Mouse (Mus musculus) forebrain, embryonic 11.5 days (tissue): ENCODE measurements around the gene Midn. TPM values are rescaled to one million over a fixed set of nuclear protein-coding genes. Genes with fewer than 3 reads are reported as not detected.
A peak's percentile ranks its signal among the peaks of the same experiment; 100 is the strongest.
"Not testable (repeated sequence)": the region's sequence is repeated elsewhere in the genome, so short reads cannot be mapped to it uniquely, and the experiment has no call there.

Source experiments
- ATAC-seq: fragments of 200-750 bp; cut with Nextera tagmentation; replicated peaks from 2 replicates; pipeline ENCODE4 v1.8.0; 2017; ENCODE audit warnings: moderate TSS enrichment; ENCODE audit not compliant: low FRiP score
- DNase-seq: peaks from one replicate; pipeline ENCODE4 v3.0.0-alpha.2; 2017; ENCODE audit warnings: low spot score
- H3K27ac ChIP-seq: fragments of 300-500 bp; sonication (generic); 2 replicates; pipeline ENCODE4 v1.5.1; 2014; ENCODE audit warnings: low read depth, low read length
- H3K27me3 ChIP-seq: fragments of 300-500 bp; sonication (generic); 2 replicates; pipeline ENCODE4 v1.6.1; 2014; ENCODE audit warnings: mild to moderate bottlenecking, low read length, mixed read lengths; ENCODE audit not compliant: control insufficient read depth, insufficient read depth
- H3K36me3 ChIP-seq: fragments of 300-500 bp; sonication (generic); 2 replicates; pipeline ENCODE4 v1.6.1; 2014; ENCODE audit warnings: mild to moderate bottlenecking, low read length, moderate library complexity, mixed read lengths; ENCODE audit not compliant: control insufficient read depth, insufficient read depth
- H3K4me1 ChIP-seq: fragments of 300-500 bp; sonication (generic); replicated peaks from 2 replicates; pipeline ENCODE4 v1.6.1; 2014; ENCODE audit warnings: low read length, mixed read lengths; ENCODE audit not compliant: control insufficient read depth, insufficient read depth
- H3K4me2 ChIP-seq: fragments of 300-500 bp; sonication (generic); 2 replicates; pipeline ENCODE4 v1.6.1; 2014; ENCODE audit warnings: low read depth, mild to moderate bottlenecking, low read length, moderate library complexity, mixed read lengths; ENCODE audit not compliant: severe bottlenecking
- H3K4me3 ChIP-seq: fragments of 300-500 bp; sonication (generic); 2 replicates; pipeline ENCODE4 v1.5.1; 2014; ENCODE audit warnings: low read depth, low read length
- H3K9ac ChIP-seq: fragments of 300-500 bp; sonication (generic); 2 replicates; pipeline ENCODE4 v1.6.1; 2014; ENCODE audit warnings: low read length
- H3K9me3 ChIP-seq: fragments of 300-500 bp; sonication (generic); 2 replicates; pipeline ENCODE4 v1.6.1; 2016; ENCODE audit warnings: low read length, mixed read lengths; ENCODE audit not compliant: control insufficient read depth
- WGBS: fragments of 180-500 bp; shearing (Covaris S2); extraction: QIAGEN DNeasy Blood & Tissue Kit; methylation state at CpG from one replicate; pipeline ENCODE4 v1.1.7; 2014; 5-methylcytosine and 5-hydroxymethylcytosine counted together
- polyA plus RNA-seq: library from polyadenylated mRNA; unstranded; fragments of >200 nt; fragmentation: Nextera tagmentation; extraction: Ambion mirVana; gene quantifications from 2 replicates; pipeline ENCODE4 v1.2.1, GENCODE M21; 2014

Gene Midn
- polyA plus RNA-seq, 1 experiment from 2014 or later = 58.3 TPM

GRCm38 (mm10) chr10:80161522-80162242, 13.6 kb downstream of the Midn start:
- H3K4me2 ChIP-seq = peak overlapping the region; percentile 73
- no peak for ATAC-seq
- 14% methylated on average over 6 of the region's 7 CpGs for WGBS
- peak overlapping the region; percentile 30; the same call in 1 of the 2 replicates for H3K9ac ChIP-seq
- peaks cover 7% of the 10 kb centered on the region for H3K36me3 ChIP-seq
- H3K4me1 ChIP-seq = peaks cover 52% of the 10 kb centered on the region
- peak overlapping the region; percentile 14 for H3K4me3 ChIP-seq
- H3K27ac ChIP-seq = peak overlapping the region; percentile 66
- no peaks in the 10 kb centered on the region for H3K9me3 ChIP-seq
- DNase-seq = peak; percentile 68
- no peaks in the 10 kb centered on the region for H3K27me3 ChIP-seq

GRCm38 (mm10) chr10:80162243-80162608, 14.2 kb downstream of the Midn start:
- Histone ChIP-seq H3K4me2 (no peak overlapping the region), H3K9ac (no peak overlapping the region), H3K9me3 (no peaks in the 10 kb centered on the region), H3K36me3 (peaks cover 3% of the 10 kb centered on the region), H3K4me1 (peaks cover 53% of the 10 kb centered on the region), H3K27me3 (no peaks in the 10 kb centered on the region), H3K4me3 (no peak overlapping the region), H3K27ac (no peak overlapping the region)
- 75% methylated on average over 3 of the region's 3 CpGs for WGBS
- DNase-seq (no peak), ATAC-seq (no peak)

- Histone ChIP-seq H3K4me2 (no peak overlapping the region), H3K4me3 (no peak overlapping the region), H3K27ac (no peak overlapping the region), H3K4me1 (peaks cover 50% of the 10 kb centered on the region), H3K36me3 (no peaks in the 10 kb centered on the region), H3K9me3 (no peaks in the 10 kb centered on the region), H3K27me3 (no peaks in the 10 kb centered on the region), H3K9ac (no peak overlapping the region)
- no peak for ATAC-seq
- 72% methylated on average over 6 of the region's 6 CpGs for WGBS
- peak; percentile 59 for DNase-seq
Measured at GRCm38 (mm10) chr10:80162716-80163299, 14.7 kb downstream of the Midn start.

- Histone ChIP-seq H3K9me3 (no peaks in the 10 kb centered on the region), H3K27me3 (no peaks in the 10 kb centered on the region), H3K4me2 (no peak overlapping the region), H3K27ac (no peak overlapping the region), H3K4me1 (peaks cover 44% of the 10 kb centered on the region), H3K9ac (no peak overlapping the region; the same call in 1 of the 2 replicates), H3K4me3 (no peak overlapping the region), H3K36me3 (no peaks in the 10 kb centered on the region)
- ATAC-seq (no peak), DNase-seq (peak; percentile 54)
- WGBS = 78% methylated on average over 8 of the region's 8 CpGs
Measured at GRCm38 (mm10) chr10:80163721-80164120, 15.6 kb downstream of the Midn start.

- H3K27ac ChIP-seq = peak overlapping the region; percentile 46; the same call in 1 of the 2 replicates
- H3K9ac ChIP-seq = peak overlapping the region; percentile 43
- H3K36me3 ChIP-seq = no peaks in the 10 kb centered on the region
- peak overlapping the region; percentile 75 for H3K4me2 ChIP-seq
- no peaks in the 10 kb centered on the region for H3K9me3 ChIP-seq
- DNase-seq (peak; percentile 50), ATAC-seq (no peak)
- 10% methylated on average over 44 of the region's 44 CpGs for WGBS
- no peaks in the 10 kb centered on the region for H3K27me3 ChIP-seq
- H3K4me3 ChIP-seq = peak overlapping the region; percentile 24
- H3K4me1 ChIP-seq = peaks cover 43% of the 10 kb centered on the region
Measured at GRCm38 (mm10) chr10:80164161-80164997, 16.3 kb downstream of the Midn start.

GRCm38 (mm10) chr10:80164998-80165344, 16.9 kb downstream of the Midn start:
- peak overlapping the region; percentile 24 for H3K4me3 ChIP-seq
- peaks cover 3% of the 10 kb centered on the region; the same call in 1 of the 2 replicates for H3K36me3 ChIP-seq
- WGBS = under 1% methylated on average over 17 of the region's 17 CpGs
- ATAC-seq (peak; percentile 28), DNase-seq (peak; percentile 96)
- peaks cover 41% of the 10 kb centered on the region for H3K4me1 ChIP-seq
- H3K27ac ChIP-seq = peak overlapping the region; percentile 46; the same call in 1 of the 2 replicates
- no peaks in the 10 kb centered on the region for H3K27me3 ChIP-seq
- H3K9ac ChIP-seq = peak overlapping the region; percentile 43
- H3K4me2 ChIP-seq = peak overlapping the region; percentile 75
- no peaks in the 10 kb centered on the region for H3K9me3 ChIP-seq

GRCm38 (mm10) chr10:80165392-80166128, 17.5 kb downstream of the Midn start, which contains the start of gene Cirbp:
Gene Cirbp (plus strand): TSS chr10:80165985.
- Histone ChIP-seq H3K9ac (peak within 1 kb of the TSS; percentile 43), H3K27me3 (no peaks in the 10 kb centered on the region), H3K4me3 (peak within 1 kb of the TSS; percentile 24), H3K36me3 (peaks cover 9% of the 10 kb centered on the region), H3K27ac (peak within 1 kb of the TSS; percentile 99; the same call in 1 of the 2 replicates), H3K9me3 (no peaks in the 10 kb centered on the region), H3K4me1 (peaks cover 36% of the 10 kb centered on the region), H3K4me2 (peak within 1 kb of the TSS; percentile 85)
- DNase-seq (peak; percentile 68), ATAC-seq (no peak)
- 13% methylated on average over 20 of the region's 20 CpGs for WGBS

- Histone ChIP-seq H3K36me3 (peaks cover 12% of the 10 kb centered on the region), H3K27ac (0 out of 2 replicates have a peak overlapping the region, but pooled peaks have one; percentile 99), H3K9ac (peak overlapping the region; percentile 14; the same call in 1 of the 2 replicates), H3K4me1 (peaks cover 30% of the 10 kb centered on the region)
- H3K4me2 ChIP-seq, ATAC-seq, H3K27me3 ChIP-seq, H3K9me3 ChIP-seq, H3K4me3 ChIP-seq, DNase-seq: not testable (repeated sequence)
- WGBS = 83% methylated on average over 4 of the region's 4 CpGs
Measured at GRCm38 (mm10) chr10:80166136-80166535, 18.1 kb downstream of the Midn start.
